Mouse (Mus musculus): ENCODE results near the gene Mapkapk3. TPM values are rescaled to one million over a fixed set of nuclear protein-coding genes. Genes with fewer than 3 reads are reported as not detected.

Gene Mapkapk3
- 1.4 and 1.7 TPM in 2 replicates for polyA plus RNA-seq (2015; fragmentation: Nextera tagmentation; extraction: Ambion mirVana)

DNA sequence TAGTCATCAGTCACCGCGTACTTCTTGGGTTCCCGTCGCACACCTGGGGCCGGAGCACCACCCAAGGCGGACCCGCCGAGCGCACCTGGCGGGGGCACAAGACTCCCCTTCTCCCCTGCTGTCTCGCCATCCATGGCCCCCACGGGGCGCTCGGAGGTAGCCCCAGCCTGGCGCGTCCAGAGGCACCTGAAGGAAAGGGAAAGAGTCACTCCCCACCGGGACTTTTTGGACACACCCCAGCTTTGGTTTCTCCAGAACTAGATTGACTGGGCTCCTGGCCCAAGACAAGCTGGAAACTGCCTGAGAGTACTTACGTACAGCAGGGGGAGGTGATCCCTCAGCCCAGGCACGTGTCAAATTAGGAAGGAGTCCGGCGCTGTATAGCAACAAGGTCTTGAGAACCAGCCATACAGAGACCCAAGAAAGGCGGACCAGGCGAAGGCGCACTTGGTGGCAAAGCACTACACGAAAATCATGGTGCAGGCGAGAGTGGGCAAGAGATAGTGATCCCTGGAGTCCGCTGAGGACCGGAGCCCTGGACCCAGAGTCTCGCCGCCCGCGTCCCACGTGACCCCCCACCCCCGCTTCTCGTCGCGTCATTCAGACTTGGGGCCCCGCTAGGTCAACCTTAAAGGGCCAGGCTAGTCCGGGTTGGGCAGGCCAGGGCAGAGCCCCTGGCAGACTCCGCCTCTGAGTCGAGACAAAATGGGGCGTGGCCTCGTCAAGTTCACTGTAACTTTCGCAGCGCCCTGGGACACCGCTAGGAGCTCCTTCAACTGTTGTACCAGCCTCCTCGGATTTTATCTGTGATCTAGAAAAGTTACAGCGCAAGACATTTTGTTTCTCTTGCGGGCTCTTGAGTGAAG lies at the start of gene Mapkapk3:
Gene Mapkapk3 (minus strand): TSS at position 667 of the 866 bp plus-strand sequence.
- Histone ChIP-seq H3K27me3 (replicated peaks; ENCODE audit: control insufficient read depth, insufficient read depth, low read length) (0 out of 2 replicates have a peak, but pooled peaks cover 4% of the 10 kb centered on the region), H3K9me3 (ENCODE audit: control insufficient read depth, low read length) (no peaks in the 10 kb centered on the region), H3K36me3 (ENCODE audit: control insufficient read depth, insufficient read depth) (no peaks in the 10 kb centered on the region), H3K4me3 (replicated peaks; ENCODE audit: low read length) (peak within 1 kb of the TSS; percentile 37), H3K9ac (replicated peaks; ENCODE audit: low read depth, low read length) (peak within 1 kb of the TSS; percentile 23; the same call in 1 of the 2 replicates), H3K4me1 (replicated peaks; ENCODE audit: control insufficient read depth, insufficient read depth, low read length) (peaks cover 12% of the 10 kb centered on the region), H3K27ac (ENCODE audit: low read length) (no peak within 1 kb of the TSS), H3K4me2 (ENCODE audit: low read length) (peak within 1 kb of the TSS; percentile 59)
- ATAC-seq: peak; percentile 66; the same call in 1 of the 2 replicates
- 2% methylated on average over 46 of the region's 49 CpGs for WGBS

DNA sequence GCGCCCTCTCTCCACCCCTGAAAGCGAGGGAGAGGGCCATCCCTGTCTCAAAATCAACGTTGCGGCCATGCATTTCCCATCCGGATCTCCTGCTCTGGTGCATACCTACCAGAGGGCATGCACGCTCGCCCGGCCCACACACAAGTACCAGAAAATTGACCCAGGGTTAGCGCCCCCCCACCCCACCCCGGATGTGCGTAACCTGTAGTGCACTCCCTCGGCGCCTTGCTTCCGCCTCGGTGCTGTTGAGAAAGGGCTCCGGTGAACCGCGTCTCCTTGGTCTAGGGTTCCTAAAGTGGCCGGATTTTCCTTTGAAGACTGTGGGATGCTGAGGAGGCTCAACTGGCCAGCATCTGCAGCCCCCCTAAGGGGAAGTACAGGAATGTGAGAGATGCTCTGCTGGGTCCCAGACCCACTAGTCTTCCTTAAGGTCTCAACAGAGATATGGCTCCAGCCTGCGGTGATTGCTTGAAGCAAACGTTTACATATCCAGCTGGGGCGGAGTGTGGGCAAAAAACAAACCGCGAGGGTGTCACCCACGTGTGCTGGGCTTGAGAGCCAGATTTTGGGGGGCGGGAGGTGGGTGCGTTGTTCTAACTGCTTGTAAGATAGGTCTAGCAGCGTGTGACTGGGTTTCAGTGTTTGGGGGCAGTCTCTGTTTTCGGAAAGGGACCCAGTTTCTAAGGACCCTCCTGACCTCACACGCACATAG lies 48.7 kb upstream of the Mapkapk3 start, which contains the start of gene Hemk1:
Gene Hemk1 (minus strand): TSS at position 179 of the 712 bp plus-strand sequence.
- Histone ChIP-seq H3K4me3 (replicated peaks; ENCODE audit: low read length) (peak within 1 kb of the TSS; percentile 66), H3K27me3 (replicated peaks; ENCODE audit: control insufficient read depth, insufficient read depth, low read length) (no peaks in the 10 kb centered on the region), H3K4me1 (replicated peaks; ENCODE audit: control insufficient read depth, insufficient read depth, low read length) (peaks cover 22% of the 10 kb centered on the region), H3K27ac (ENCODE audit: low read length) (peak within 1 kb of the TSS; percentile 53), H3K36me3 (ENCODE audit: control insufficient read depth, insufficient read depth) (no peaks in the 10 kb centered on the region), H3K4me2 (ENCODE audit: low read length) (peak within 1 kb of the TSS; percentile 89), H3K9me3 (ENCODE audit: control insufficient read depth, low read length) (no peaks in the 10 kb centered on the region), H3K9ac (replicated peaks; ENCODE audit: low read depth, low read length) (peak within 1 kb of the TSS; percentile 80)
- 3% methylated on average over 30 of the region's 30 CpGs for WGBS
- ATAC-seq: peak; percentile 86

DNA sequence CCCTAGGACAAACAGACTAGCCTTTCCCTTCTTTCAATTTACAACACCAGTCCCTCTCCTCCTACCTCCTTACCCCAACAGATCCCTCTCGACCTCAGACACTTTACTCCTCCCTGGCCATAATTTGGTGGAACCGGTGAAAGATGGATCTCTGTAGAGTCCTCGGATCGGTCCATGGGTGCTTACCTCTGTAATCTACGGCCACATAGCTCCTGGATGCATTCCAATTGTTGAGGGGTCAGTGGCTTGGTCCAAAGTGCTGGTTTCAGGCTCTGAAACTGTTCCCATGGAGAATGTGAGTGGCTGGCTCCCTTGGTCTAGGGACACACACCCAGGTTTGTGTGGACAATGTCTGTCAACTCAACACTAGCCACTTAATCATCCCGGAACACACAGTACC lies 46.7 kb upstream of the Mapkapk3 start:
- no peak for ATAC-seq
- Histone ChIP-seq H3K27me3 (replicated peaks; ENCODE audit: control insufficient read depth, insufficient read depth, low read length) (no peaks in the 10 kb centered on the region), H3K9ac (replicated peaks; ENCODE audit: low read depth, low read length) (no peak overlapping the region), H3K36me3 (ENCODE audit: control insufficient read depth, insufficient read depth) (no peaks in the 10 kb centered on the region), H3K27ac (ENCODE audit: low read length) (no peak overlapping the region), H3K4me3 (replicated peaks; ENCODE audit: low read length) (no peak overlapping the region), H3K9me3 (ENCODE audit: control insufficient read depth, low read length) (no peaks in the 10 kb centered on the region), H3K4me2 (ENCODE audit: low read length) (no peak overlapping the region), H3K4me1 (replicated peaks; ENCODE audit: control insufficient read depth, insufficient read depth, low read length) (peaks cover 22% of the 10 kb centered on the region)
- WGBS: 88% methylated on average over 6 of the region's 6 CpGs

- Histone ChIP-seq H3K36me3 (ENCODE audit: control insufficient read depth, insufficient read depth) (no peaks in the 10 kb centered on the region), H3K4me2 (ENCODE audit: low read length) (no peak overlapping the region), H3K9ac (replicated peaks; ENCODE audit: low read depth, low read length) (no peak overlapping the region), H3K27me3 (replicated peaks; ENCODE audit: control insufficient read depth, insufficient read depth, low read length) (no peaks in the 10 kb centered on the region), H3K4me1 (replicated peaks; ENCODE audit: control insufficient read depth, insufficient read depth, low read length) (peaks cover 17% of the 10 kb centered on the region), H3K9me3 (ENCODE audit: control insufficient read depth, low read length) (no peaks in the 10 kb centered on the region), H3K4me3 (replicated peaks; ENCODE audit: low read length) (no peak overlapping the region), H3K27ac (ENCODE audit: low read length) (no peak overlapping the region)
- no peak for ATAC-seq
- 13% methylated on average over 5 of the region's 5 CpGs for WGBS
Measured at GRCm38 (mm10) chr9:107335909-107336308, 46.2 kb upstream of the Mapkapk3 start.

- H3K4me3 ChIP-seq (replicated peaks; ENCODE audit: low read length): no peak overlapping the region
- WGBS: 92% methylated on average over 5 of the region's 5 CpGs
- no peaks in the 10 kb centered on the region for H3K27me3 ChIP-seq (replicated peaks; ENCODE audit: control insufficient read depth, insufficient read depth, low read length)
- ATAC-seq: no peak
- no peaks in the 10 kb centered on the region for H3K9me3 ChIP-seq (ENCODE audit: control insufficient read depth, low read length)
- H3K9ac ChIP-seq (replicated peaks; ENCODE audit: low read depth, low read length): no peak overlapping the region
- H3K4me2 ChIP-seq (ENCODE audit: low read length): no peak overlapping the region
- H3K36me3 ChIP-seq (ENCODE audit: control insufficient read depth, insufficient read depth): no peaks in the 10 kb centered on the region
- H3K27ac ChIP-seq (ENCODE audit: low read length): no peak overlapping the region
- H3K4me1 ChIP-seq (replicated peaks; ENCODE audit: control insufficient read depth, insufficient read depth, low read length): peaks cover 14% of the 10 kb centered on the region
Measured at GRCm38 (mm10) chr9:107335046-107335445, 45.4 kb upstream of the Mapkapk3 start.

GRCm38 (mm10) chr9:107334356-107334755 lies 44.7 kb upstream of the Mapkapk3 start:
- H3K36me3 ChIP-seq (ENCODE audit: control insufficient read depth, insufficient read depth): no peaks in the 10 kb centered on the region
- no peak overlapping the region for H3K27ac ChIP-seq (ENCODE audit: low read length)
- H3K4me1 ChIP-seq (replicated peaks; ENCODE audit: control insufficient read depth, insufficient read depth, low read length): peaks cover 12% of the 10 kb centered on the region
- H3K9me3 ChIP-seq (ENCODE audit: control insufficient read depth, low read length): no peaks in the 10 kb centered on the region
- 86% methylated on average over 6 of the region's 6 CpGs for WGBS
- H3K9ac ChIP-seq (replicated peaks; ENCODE audit: low read depth, low read length): no peak overlapping the region
- no peak overlapping the region for H3K4me3 ChIP-seq (replicated peaks; ENCODE audit: low read length)
- ATAC-seq: no peak
- no peaks in the 10 kb centered on the region for H3K27me3 ChIP-seq (replicated peaks; ENCODE audit: control insufficient read depth, insufficient read depth, low read length)
- H3K4me2 ChIP-seq (ENCODE audit: low read length): no peak overlapping the region

DNA sequence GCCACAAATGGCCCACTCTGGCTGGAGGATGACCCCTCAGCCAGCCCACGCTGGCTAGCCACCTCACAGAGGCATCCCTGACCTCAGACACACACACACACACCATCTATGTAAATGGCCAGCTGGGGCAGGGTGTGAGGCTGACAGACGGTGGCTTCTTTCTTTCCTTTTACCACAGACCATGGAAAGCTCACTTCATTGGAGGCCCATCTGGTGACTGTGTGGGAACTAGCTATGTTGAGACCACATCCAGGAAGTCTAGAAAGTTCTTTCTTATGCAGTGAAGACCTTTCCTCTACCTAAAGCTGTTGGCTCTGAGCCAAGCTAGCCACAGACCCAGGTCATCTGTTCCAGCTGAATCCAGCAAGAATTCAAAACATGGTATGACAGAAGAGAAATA lies 44.0 kb upstream of the Mapkapk3 start:
- no peaks in the 10 kb centered on the region for H3K36me3 ChIP-seq (ENCODE audit: control insufficient read depth, insufficient read depth)
- peaks cover 8% of the 10 kb centered on the region for H3K4me1 ChIP-seq (replicated peaks; ENCODE audit: control insufficient read depth, insufficient read depth, low read length)
- no peak for ATAC-seq
- H3K4me3 ChIP-seq (replicated peaks; ENCODE audit: low read length): no peak overlapping the region
- no peak overlapping the region for H3K27ac ChIP-seq (ENCODE audit: low read length)
- H3K9me3 ChIP-seq (ENCODE audit: control insufficient read depth, low read length): no peaks in the 10 kb centered on the region
- H3K9ac ChIP-seq (replicated peaks; ENCODE audit: low read depth, low read length): no peak overlapping the region
- no peaks in the 10 kb centered on the region for H3K27me3 ChIP-seq (replicated peaks; ENCODE audit: control insufficient read depth, insufficient read depth, low read length)
- WGBS: 73% methylated on average over 2 of the region's 2 CpGs
- H3K4me2 ChIP-seq (ENCODE audit: low read length): no peak overlapping the region

- WGBS: 79% methylated on average over 6 of the region's 6 CpGs
- Histone ChIP-seq H3K4me1 (replicated peaks; ENCODE audit: control insufficient read depth, insufficient read depth, low read length) (no peaks in the 10 kb centered on the region), H3K27ac (ENCODE audit: low read length) (no peak overlapping the region), H3K4me3 (replicated peaks; ENCODE audit: low read length) (no peak overlapping the region), H3K9ac (replicated peaks; ENCODE audit: low read depth, low read length) (no peak overlapping the region), H3K4me2 (ENCODE audit: low read length) (no peak overlapping the region), H3K27me3 (replicated peaks; ENCODE audit: control insufficient read depth, insufficient read depth, low read length) (no peaks in the 10 kb centered on the region), H3K36me3 (ENCODE audit: control insufficient read depth, insufficient read depth) (no peaks in the 10 kb centered on the region), H3K9me3 (ENCODE audit: control insufficient read depth, low read length) (no peaks in the 10 kb centered on the region)
- no peak for ATAC-seq
Measured at GRCm38 (mm10) chr9:107330791-107331190, 41.1 kb upstream of the Mapkapk3 start.

DNA sequence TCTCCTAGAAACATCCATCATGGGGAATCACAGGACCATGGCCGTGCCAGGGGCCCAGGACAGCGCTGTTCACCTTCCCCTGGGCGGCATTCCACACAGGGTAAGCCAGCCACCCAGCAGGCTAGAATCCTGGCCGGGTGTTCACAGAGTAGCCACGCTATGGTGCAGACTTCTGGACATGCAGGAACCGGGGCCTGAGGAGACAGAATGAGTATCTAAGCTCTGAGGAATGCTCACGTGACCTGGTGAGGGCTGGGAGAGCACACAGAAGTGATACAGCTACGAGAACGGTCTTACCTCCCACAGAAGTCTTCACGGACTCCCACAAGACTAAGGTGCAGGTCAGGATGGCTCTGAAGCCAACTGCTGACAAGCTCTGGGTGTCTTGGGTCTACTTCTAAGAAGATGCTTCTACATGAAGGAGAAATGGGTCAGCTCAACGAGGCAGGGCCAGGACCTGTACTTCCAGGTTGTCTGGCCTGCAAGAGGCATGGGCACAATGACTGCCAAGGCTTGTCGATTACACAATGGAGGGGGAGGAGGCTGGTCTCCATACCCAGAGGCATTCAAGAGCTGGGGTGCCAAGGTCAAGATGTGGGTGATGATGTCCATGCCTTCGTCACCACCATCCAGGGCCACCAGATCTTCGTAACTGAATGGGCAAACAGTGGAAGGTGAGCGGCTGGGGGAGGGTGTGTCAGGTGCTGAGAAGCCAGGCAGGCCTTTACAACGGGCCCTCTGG lies 38.4 kb upstream of the Mapkapk3 start:
- Histone ChIP-seq H3K9me3 (ENCODE audit: control insufficient read depth, low read length) (no peaks in the 10 kb centered on the region), H3K27ac (ENCODE audit: low read length) (no peak overlapping the region), H3K4me1 (replicated peaks; ENCODE audit: control insufficient read depth, insufficient read depth, low read length) (0 out of 2 replicates have a peak, but pooled peaks cover 3% of the 10 kb centered on the region), H3K27me3 (replicated peaks; ENCODE audit: control insufficient read depth, insufficient read depth, low read length) (no peaks in the 10 kb centered on the region), H3K4me3 (replicated peaks; ENCODE audit: low read length) (no peak overlapping the region), H3K4me2 (ENCODE audit: low read length) (no peak overlapping the region), H3K9ac (replicated peaks; ENCODE audit: low read depth, low read length) (no peak overlapping the region), H3K36me3 (ENCODE audit: control insufficient read depth, insufficient read depth) (no peaks in the 10 kb centered on the region)
- no peak for ATAC-seq
- WGBS: 92% methylated on average over 16 of the region's 16 CpGs
